Comparison of ENCODE assay signal across 8 mouse cellular contexts in the genomic region with DNA sequence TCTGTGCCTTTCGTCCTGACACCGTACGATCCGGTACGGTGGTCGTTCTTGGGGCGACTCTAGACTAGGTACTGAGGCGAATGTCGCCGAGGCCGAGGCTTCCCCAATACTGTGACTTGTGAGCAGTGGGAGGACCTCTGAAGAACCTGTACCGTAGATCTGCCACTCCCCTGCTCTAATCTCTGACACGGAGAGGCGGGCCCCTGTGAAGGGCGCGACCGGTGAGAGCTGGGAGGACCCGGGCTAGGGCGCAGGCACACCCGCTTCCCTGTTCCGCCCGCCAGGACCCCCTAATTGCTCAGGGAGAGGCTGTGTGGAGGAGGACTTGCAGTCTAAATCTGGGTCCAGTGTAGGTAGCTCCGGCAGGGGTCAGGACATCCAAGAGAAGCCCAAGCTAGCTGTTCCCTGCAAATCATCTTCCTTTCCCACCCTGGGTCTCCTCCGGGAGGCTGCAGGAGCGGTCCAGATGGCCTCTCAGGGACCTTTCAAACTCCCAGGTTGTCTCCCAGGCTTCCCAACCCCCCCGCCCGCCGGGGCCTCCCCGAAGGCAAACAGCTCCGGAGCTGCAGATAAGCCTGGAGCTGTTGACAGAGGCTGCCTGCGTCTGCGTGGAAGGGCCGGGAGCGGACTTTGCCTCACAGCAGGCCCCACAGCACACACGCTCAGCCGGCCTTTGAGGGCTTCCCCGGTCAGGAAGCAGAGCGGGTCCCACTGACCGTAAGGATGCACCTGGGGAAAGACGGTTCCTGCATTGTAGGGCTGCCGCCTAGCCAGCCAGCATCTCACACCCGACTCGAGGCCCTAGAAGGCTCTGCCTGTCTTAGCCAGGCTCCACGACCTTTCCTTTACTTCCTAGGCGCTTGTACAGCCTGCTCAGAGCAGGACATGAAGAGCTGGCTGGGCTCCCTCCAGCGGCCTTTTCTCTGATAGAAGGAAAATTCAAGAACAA. TPM values are rescaled to one million over a fixed set of nuclear protein-coding genes. Genes with fewer than 3 reads are reported as not detected.
DNase-seq lines count a peak whose midpoint lies in the region; ATAC-seq lines count a peak whose summit lies in the region.

No protein-coding gene starts in this region.

- 0 out of 2 replicates have a peak, but pooled peaks have one; percentile 24 for ATAC-seq in erythroblast, adult 5-6 weeks (replicated peaks; ENCODE audit: low FRiP score, poor library complexity, severe bottlenecking)
- no peak for ATAC-seq in hindbrain, embryonic 16.5 days
- peak; percentile 80 for ATAC-seq in liver, embryonic 13.5 days (ENCODE audit: low read depth)
- no peak for ATAC-seq in cerebellum, adult (ENCODE audit: insufficient number of reproducible peaks, low FRiP score, low TSS enrichment)

- H3K27ac ChIP-seq in hindbrain, embryonic 16.5 days (ENCODE audit: low read depth, low read length), result no peak overlapping the region
- H3K27ac ChIP-seq in liver, embryonic 13.5 days, result 0 out of 2 replicates have a peak overlapping the region, but pooled peaks have one; percentile 7

- 5% methylated on average over 46 of the region's 46 CpGs for WGBS in hindbrain, embryonic 16.5 days
- 3% methylated on average over 46 of the region's 46 CpGs for WGBS in liver, embryonic 13.5 days (ENCODE audit: insufficient replicate concordance)

- peak overlapping the region; percentile 4 for H3K4me3 ChIP-seq in hindbrain, embryonic 16.5 days (ENCODE audit: low read length)
- peak overlapping the region; percentile 68 for H3K4me3 ChIP-seq in liver, embryonic 13.5 days (replicated peaks)

- peaks cover 43% of the 10 kb centered on the region for H3K27me3 ChIP-seq in hindbrain, embryonic 16.5 days (replicated peaks; ENCODE audit: control insufficient read depth, insufficient read depth, low read length)
- H3K27me3 ChIP-seq in liver, embryonic 13.5 days, result peaks cover 67% of the 10 kb centered on the region

- no peak overlapping the region for H3K9ac ChIP-seq in hindbrain, embryonic 16.5 days (ENCODE audit: low read depth, low read length)
- H3K9ac ChIP-seq in liver, embryonic 13.5 days, result peak overlapping the region; percentile 60

- no peaks in the 10 kb centered on the region for H3K9me3 ChIP-seq in hindbrain, embryonic 16.5 days (ENCODE audit: control insufficient read depth, low read length)
- H3K9me3 ChIP-seq in liver, embryonic 13.5 days (replicated peaks), result no peaks in the 10 kb centered on the region

- peaks cover 25% of the 10 kb centered on the region for H3K4me1 ChIP-seq in hindbrain, embryonic 16.5 days (ENCODE audit: control insufficient read depth, insufficient read depth, low read depth, low read length)
- H3K4me1 ChIP-seq in liver, embryonic 13.5 days (replicated peaks), result peaks cover 49% of the 10 kb centered on the region

- H3K36me3 ChIP-seq in hindbrain, embryonic 16.5 days (ENCODE audit: control insufficient read depth, insufficient read depth, low read length), result no peaks in the 10 kb centered on the region
- no peaks in the 10 kb centered on the region for H3K36me3 ChIP-seq in liver, embryonic 13.5 days

- H3K4me2 ChIP-seq in hindbrain, embryonic 16.5 days (ENCODE audit: low read length), result peak overlapping the region; percentile 34
- peak overlapping the region; percentile 99 for H3K4me2 ChIP-seq in liver, embryonic 13.5 days

- DNase-seq in spleen, postnatal 36 days (ENCODE audit: low spot score in 2 of 2), result peak; percentile 31
- DNase-seq in spleen, postnatal 14 days (ENCODE audit: low spot score in 2 of 2), result no peak
- peak; percentile 61 for DNase-seq in liver, embryonic 13.5 days
- peak; percentile 65 for DNase-seq in neural tube, embryonic 10.5 days (ENCODE audit: extremely low spot score, low spot score)
- no peak for DNase-seq in layer of hippocampus, adult 11-12 months (ENCODE audit: low spot score)

RNA-seq across cellular contexts. Expression of a gene that starts 2.3 kb away (rescaled TPM):
- not detected in 2 replicates for total RNA-seq in erythroblast, adult 5-6 weeks (2015; ENCODE audit: low replicate concordance)
- not detected in 2 replicates for total RNA-seq in erythroblast, adult 5-6 weeks (2017; ENCODE audit: low replicate concordance)
- 0.14 and 0.54 TPM in 2 replicates for polyA plus RNA-seq in hindbrain, embryonic 16.5 days (2015; fragmentation: Nextera tagmentation; extraction: Ambion mirVana)
- 2.3 and 2.9 TPM in 2 replicates for polyA plus RNA-seq in liver, embryonic 13.5 days (2015; fragmentation: Nextera tagmentation; extraction: Ambion mirVana)

RNA-seq across cellular contexts. Expression of a gene that starts 15.8 kb away (rescaled TPM):
- total RNA-seq in erythroblast, adult 5-6 weeks (2015; ENCODE audit: low replicate concordance), result not detected in 2 replicates
- total RNA-seq in erythroblast, adult 5-6 weeks (2017; ENCODE audit: low replicate concordance), result not detected in 2 replicates
- polyA plus RNA-seq in hindbrain, embryonic 16.5 days (2015; fragmentation: Nextera tagmentation; extraction: Ambion mirVana), result 1.6 and 1.7 TPM in 2 replicates
- 0.08 TPM in 1 of 2 replicates, not detected in the other for polyA plus RNA-seq in liver, embryonic 13.5 days (2015; fragmentation: Nextera tagmentation; extraction: Ambion mirVana)

RNA-seq across cellular contexts. Expression of a gene that starts 42.9 kb away (rescaled TPM):
- total RNA-seq in erythroblast, adult 5-6 weeks (2015; ENCODE audit: low replicate concordance), result 1.3 and 2.7 TPM in 2 replicates
- total RNA-seq in erythroblast, adult 5-6 weeks (2017; ENCODE audit: low replicate concordance), result 0.51 and 0.84 TPM in 2 replicates
- 16.5 and 19.4 TPM in 2 replicates for polyA plus RNA-seq in hindbrain, embryonic 16.5 days (2015; fragmentation: Nextera tagmentation; extraction: Ambion mirVana)
- polyA plus RNA-seq in liver, embryonic 13.5 days (2015; fragmentation: Nextera tagmentation; extraction: Ambion mirVana), result 10.2 and 11.9 TPM in 2 replicates

RNA-seq across cellular contexts. Expression of a gene that starts 53.1 kb away (rescaled TPM):
- not detected in 2 replicates for total RNA-seq in erythroblast, adult 5-6 weeks (2015; ENCODE audit: low replicate concordance)
- total RNA-seq in erythroblast, adult 5-6 weeks (2017; ENCODE audit: low replicate concordance), result not detected in 2 replicates
- polyA plus RNA-seq in hindbrain, embryonic 16.5 days (2015; fragmentation: Nextera tagmentation; extraction: Ambion mirVana), result 28.5 and 30.0 TPM in 2 replicates
- polyA plus RNA-seq in liver, embryonic 13.5 days (2015; fragmentation: Nextera tagmentation; extraction: Ambion mirVana), result 1.5 TPM in 2 replicates

Comparison
In these comparisons a context has a peak if more than half of its experiments do, and no peak if none do; other contexts are left out.
1. DNase-seq: peak in spleen, postnatal 36 days (2 of 2), liver, embryonic 13.5 days (single experiment) and neural tube, embryonic 10.5 days (single experiment); none in spleen, postnatal 14 days (0 of 2) and layer of hippocampus, adult 11-12 months (single experiment).
2. ATAC-seq: peak in erythroblast, adult 5-6 weeks (single experiment) and liver, embryonic 13.5 days (single experiment); none in hindbrain, embryonic 16.5 days (single experiment) and cerebellum, adult (single experiment).